Mouse (Mus musculus) E14TG2a.4 (cell line): ENCODE data around the gene Rxylt1.

Source experiments
- CTCF ChIP-seq: conservative IDR thresholded peaks from 2 replicates; pipeline ENCODE4 v1.5.1; 2014; ENCODE audit warnings: low read length
- NANOG ChIP-seq: IDR thresholded peaks from 2 replicates; pipeline ENCODE4 v1.6.1; 2014; ENCODE audit warnings: borderline replicate concordance, low read length, mixed read lengths
- POU5F1 ChIP-seq: IDR thresholded peaks from 2 replicates; pipeline ENCODE4 v1.6.1; 2014; ENCODE audit warnings: low read length, borderline replicate concordance

DNA sequence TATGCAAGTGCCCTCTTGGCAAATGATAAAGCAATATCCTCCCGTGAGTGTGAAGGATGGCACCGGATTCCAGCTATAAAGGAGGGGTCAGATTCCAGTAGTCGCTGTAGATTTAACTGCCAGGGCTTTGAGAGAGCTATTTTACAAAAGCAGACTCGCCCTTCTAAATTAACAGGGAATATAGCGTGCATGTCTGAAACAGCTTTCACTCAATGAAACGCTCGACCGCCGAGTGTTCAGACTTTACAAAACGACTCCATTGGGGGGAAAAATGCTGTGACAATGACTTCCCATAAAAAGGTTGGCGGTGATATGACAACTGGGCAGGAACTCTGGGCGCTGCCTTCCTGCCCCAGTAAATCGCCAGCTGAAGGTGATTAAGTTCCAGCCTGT is 50.7 kb downstream of the Rxylt1 start:
- TF ChIP-seq CTCF (no peak), NANOG (no peak), POU5F1 (no peak)
